Mouse (Mus musculus) thymus, adult 2 months (tissue): ENCODE results near the gene Klhdc9.
A peak's percentile ranks its signal among the peaks of the same experiment; 100 is the strongest.

Experiments used
- CTCF ChIP-seq: fragments of 200-500 bp; IDR thresholded peaks from 2 replicates; pipeline ENCODE4 v1.5.1; 2012; ENCODE audit warnings: mild to moderate bottlenecking, control low read depth, low read length, moderate library complexity, borderline replicate concordance; ENCODE audit not compliant: control insufficient read depth, poor library complexity, insufficient read depth; ENCODE audit errors: extremely low read depth
- POLR2A ChIP-seq: fragments of 200-500 bp; IDR thresholded peaks from 2 replicates; pipeline ENCODE4 v1.6.1; 2012; ENCODE audit warnings: mild to moderate bottlenecking, low read length, control low read depth, moderate library complexity; ENCODE audit not compliant: control insufficient read depth, poor library complexity, insufficient read depth; ENCODE audit errors: extremely low read depth

DNA sequence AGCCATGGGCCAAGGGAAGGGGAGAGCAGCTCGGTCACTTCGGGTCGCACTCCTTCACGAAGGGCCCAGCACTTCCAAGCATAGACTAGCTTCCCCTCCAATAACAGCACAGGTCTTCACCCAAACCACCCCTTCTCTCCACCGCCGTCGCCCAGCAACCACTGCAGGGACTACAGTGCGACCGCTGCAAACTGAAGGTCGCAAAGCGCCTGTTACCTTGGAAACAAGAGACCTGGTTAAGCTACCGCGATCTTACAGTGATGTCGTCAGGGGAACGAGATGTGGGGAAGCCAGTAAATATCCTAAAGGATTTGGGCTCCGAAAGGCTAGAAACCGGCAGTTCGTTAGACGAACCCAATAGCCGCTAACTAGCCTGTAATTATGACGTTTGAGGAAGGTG is at the start of gene Klhdc9:
- TF ChIP-seq POLR2A (peak; percentile 45), CTCF (no peak; the same call in 1 of the 2 replicates)
